Mouse (Mus musculus): ENCODE data around the gene Tpcn2.

GRCm38 (mm10) chr7:145194455-145195161 lies 89.2 kb downstream of the Tpcn2 start:
- TF ChIP-seq CTCF (IDR thresholded peaks at IDR 0.05; ENCODE audit: low read depth): no peak
- no peak for TF ChIP-seq EP300 (IDR thresholded peaks at IDR 0.05; ENCODE audit: low read depth)

All from liver, postnatal 0 days (tissue).